Mouse (Mus musculus) kidney, adult 2 months (tissue): ENCODE measurements around the gene Gna15.

Source experiments
- CTCF ChIP-seq: fragments of 200-500 bp; conservative IDR thresholded peaks from 2 replicates; pipeline ENCODE4 v1.5.1; 2011; ENCODE audit warnings: low read depth, mild to moderate bottlenecking, control low read depth, low read length, moderate library complexity, mixed read lengths; ENCODE audit not compliant: insufficient read depth, insufficient read length
- POLR2A ChIP-seq: fragments of 200-500 bp; IDR thresholded peaks from one replicate; pipeline ENCODE4 v1.6.1; 2011; ENCODE audit warnings: low read depth, low read length, control low read depth

DNA sequence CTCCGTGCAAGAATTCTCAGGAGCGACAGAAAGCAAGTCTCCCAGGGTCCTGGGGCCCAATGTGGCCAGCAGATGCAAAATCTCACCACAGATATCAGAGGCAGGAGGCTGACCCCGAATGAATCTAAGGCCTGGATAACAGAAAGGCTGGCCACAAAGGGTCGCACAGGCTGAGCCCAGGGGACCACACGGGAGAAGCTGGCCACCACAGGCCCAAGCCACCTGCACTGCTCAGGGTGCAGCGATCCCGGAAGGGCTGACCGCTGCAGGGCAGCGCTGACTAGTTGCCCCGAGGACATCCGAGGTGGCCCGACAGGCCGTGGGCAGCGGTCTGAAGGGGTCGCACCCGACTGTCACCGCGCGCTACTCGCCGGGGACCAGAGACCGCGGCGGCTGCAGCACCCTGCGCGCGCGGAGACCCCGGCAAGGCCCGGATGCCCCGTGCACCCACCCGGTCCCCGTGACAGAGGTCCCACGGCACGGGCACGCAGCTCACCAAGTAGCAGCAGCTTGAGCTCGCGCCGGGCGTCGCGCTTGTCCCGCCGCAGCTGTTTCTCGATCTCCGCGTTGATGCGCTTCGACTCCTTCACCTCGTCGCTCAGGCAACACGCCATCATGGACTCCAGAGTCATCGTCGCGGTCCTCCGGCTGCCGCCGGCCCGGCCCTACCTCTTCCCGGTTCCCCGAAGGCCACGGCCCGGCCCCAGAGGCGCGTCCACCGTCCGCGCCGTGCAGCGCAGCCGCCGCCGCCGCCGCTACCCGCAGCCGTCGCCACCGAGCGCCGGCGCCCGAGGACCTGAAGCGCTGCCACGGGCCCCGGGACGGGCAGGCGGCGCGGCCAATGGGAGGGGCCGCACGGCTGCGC, 20.5 kb upstream of the Gna15 start:
- TF ChIP-seq CTCF = no peak
- no peak for TF ChIP-seq POLR2A
